Mouse (Mus musculus) cerebellum, adult (tissue): ENCODE results near the gene Mpc2.

ENCODE experiments used
- ATAC-seq: cut with Nextera tagmentation; 2 replicates; pipeline ENCODE4 v1.9.2; 2017; ENCODE audit warnings: mild to moderate bottlenecking, moderate library complexity, mixed read lengths; ENCODE audit not compliant: insufficient number of reproducible peaks, low FRiP score, low TSS enrichment

Gene Mpc2

GRCm38 (mm10) chr1:165503307-165504024, 43.0 kb downstream of the Mpc2 start:
- no peak for ATAC-seq

- ATAC-seq, result no peak
Observed at GRCm38 (mm10) chr1:165506303-165506702, 45.9 kb downstream of the Mpc2 start.

- ATAC-seq, result no peak
Observed at GRCm38 (mm10) chr1:165510161-165510560, 49.7 kb downstream of the Mpc2 start.

- ATAC-seq, result no peak
Observed at GRCm38 (mm10) chr1:165520716-165521115, 60.3 kb downstream of the Mpc2 start.
